Mouse (Mus musculus) ES-E14 (cell line): ENCODE data around the gene Fscb.

Source experiments
- CHD2 ChIP-seq: IDR thresholded peaks from 2 replicates; pipeline ENCODE4 v1.6.1; 2014; ENCODE audit warnings: mild to moderate bottlenecking, low read depth, low read length, inconsistent platforms
- ZNF384 ChIP-seq: IDR thresholded peaks from 2 replicates; pipeline ENCODE4 v1.6.1; 2012; ENCODE audit warnings: low read depth, low read length, inconsistent platforms

- TF ChIP-seq CHD2 (no peak), ZNF384 (no peak)
Observed at GRCm38 (mm10) chr12:64455228-64455627, 19.3 kb downstream of the Fscb start.
